Mouse (Mus musculus) olfactory bulb, adult 2 months (tissue): ENCODE data around the gene Fbxo44.

ENCODE experiments used
- CTCF ChIP-seq: fragments of 200-500 bp; IDR thresholded peaks from 2 replicates; pipeline ENCODE4 v1.5.1; 2012; ENCODE audit warnings: low read depth, mild to moderate bottlenecking, low read length, moderate library complexity; ENCODE audit not compliant: insufficient read depth
- POLR2A ChIP-seq: fragments of 200-500 bp; IDR thresholded peaks from 2 replicates; pipeline ENCODE4 v1.6.1; 2012; ENCODE audit warnings: mild to moderate bottlenecking, low read depth, low read length, moderate library complexity; ENCODE audit not compliant: insufficient read depth

DNA sequence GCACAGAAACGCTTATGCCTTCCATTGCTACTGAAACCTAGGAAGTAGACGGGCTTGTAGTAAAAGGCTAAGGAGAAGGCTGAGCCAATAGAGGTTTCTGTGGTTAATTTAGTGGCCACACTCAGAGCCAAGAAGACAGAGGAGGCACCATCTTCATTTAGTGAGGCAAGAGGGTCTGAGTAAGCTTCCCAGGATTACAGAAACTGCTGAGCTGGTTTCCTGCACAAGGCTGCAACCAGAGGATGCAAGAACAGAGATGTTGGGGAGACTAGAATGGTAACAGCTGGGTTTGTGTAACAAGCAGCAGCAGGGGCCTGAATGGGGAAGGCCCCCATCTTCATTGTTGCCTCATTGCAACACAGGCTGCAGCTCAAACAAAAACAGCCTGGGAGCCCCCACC, 31.6 kb downstream of the Fbxo44 start:
- TF ChIP-seq CTCF (no peak), POLR2A (no peak)
